Mouse (Mus musculus): ENCODE data around the gene Pcnx2.

The Pcnx2 gene

DNA sequence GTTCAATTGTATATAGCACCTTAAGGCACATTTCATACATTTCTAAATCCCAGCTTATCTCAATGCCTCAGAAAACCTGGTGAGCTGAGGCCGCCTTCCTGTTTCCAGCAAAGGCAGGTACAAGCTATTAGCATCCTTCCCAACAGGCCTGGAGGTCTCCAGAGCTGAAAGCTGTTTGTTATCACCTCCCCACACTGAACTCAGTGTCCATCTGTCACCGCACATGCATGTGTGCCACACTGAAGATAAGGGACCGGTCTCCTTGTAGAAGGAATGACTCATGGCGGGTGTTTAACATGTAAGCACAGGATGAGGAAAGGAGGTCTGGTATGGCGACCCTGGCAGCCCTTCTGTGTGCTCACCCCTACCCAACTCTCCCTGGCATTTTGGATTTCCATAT is 186.6 kb downstream of the Pcnx2 start:
- no peak for DNase-seq (ENCODE audit: low spot score)

GRCm38 (mm10) chr8:125709171-125709570 is 188.9 kb downstream of the Pcnx2 start:
- DNase-seq (ENCODE audit: low spot score): no peak

GRCm38 (mm10) chr8:125705816-125706215 is 192.3 kb downstream of the Pcnx2 start:
- DNase-seq (ENCODE audit: low spot score): no peak

GRCm38 (mm10) chr8:125704434-125704833 is 193.7 kb downstream of the Pcnx2 start:
- DNase-seq (ENCODE audit: low spot score): no peak

GRCm38 (mm10) chr8:125702868-125703473 is 195.1 kb downstream of the Pcnx2 start:
- DNase-seq (ENCODE audit: low spot score): no peak

Data from layer of hippocampus, adult 9-10 months (tissue).